Mouse (Mus musculus): ENCODE data around the gene A1cf.

A1cf gene

GRCm38 (mm10) chr19:31868521-31868920, at the start of gene A1cf:
Gene A1cf, plus strand, starts transcription at chr19:31868764.
- DNase-seq (ENCODE audit: low read depth, low spot score) = no peak

- no peak for DNase-seq (ENCODE audit: low read depth, low spot score)
Observed at GRCm38 (mm10) chr19:31834250-31834649, 34.3 kb upstream of the A1cf start.

- no peak for DNase-seq (ENCODE audit: low read depth, low spot score)
Observed at GRCm38 (mm10) chr19:31861909-31862308, 6.7 kb upstream of the A1cf start.

- no peak for DNase-seq (ENCODE audit: low read depth, low spot score)
Observed at GRCm38 (mm10) chr19:31862512-31863249, 5.9 kb upstream of the A1cf start.

GRCm38 (mm10) chr19:31865451-31865850, 3.1 kb upstream of the A1cf start:
- DNase-seq (ENCODE audit: low read depth, low spot score) = no peak

GRCm38 (mm10) chr19:31868076-31868475, 488 bp upstream of the A1cf start:
- DNase-seq (ENCODE audit: low read depth, low spot score) = no peak

GRCm38 (mm10) chr19:31868971-31869370, 407 bp downstream of the A1cf start:
- no peak for DNase-seq (ENCODE audit: low read depth, low spot score)

- no peak for DNase-seq (ENCODE audit: low read depth, low spot score)
Observed at GRCm38 (mm10) chr19:31871377-31871776, 2.8 kb downstream of the A1cf start.

- DNase-seq (ENCODE audit: low read depth, low spot score) = no peak
Observed at GRCm38 (mm10) chr19:31877968-31878367, 9.4 kb downstream of the A1cf start.

GRCm38 (mm10) chr19:31884594-31884993, 16.0 kb downstream of the A1cf start:
- no peak for DNase-seq (ENCODE audit: low read depth, low spot score)

- DNase-seq (ENCODE audit: low read depth, low spot score) = no peak
Observed at GRCm38 (mm10) chr19:31887275-31887674, 18.7 kb downstream of the A1cf start.

GRCm38 (mm10) chr19:31889988-31890387, 21.4 kb downstream of the A1cf start:
- DNase-seq (ENCODE audit: low read depth, low spot score) = no peak

GRCm38 (mm10) chr19:31891001-31891893, 22.7 kb downstream of the A1cf start:
- DNase-seq (ENCODE audit: low read depth, low spot score) = no peak

- no peak for DNase-seq (ENCODE audit: low read depth, low spot score)
Observed at GRCm38 (mm10) chr19:31895971-31896370, 27.4 kb downstream of the A1cf start.

- DNase-seq (ENCODE audit: low read depth, low spot score) = no peak
Observed at GRCm38 (mm10) chr19:31896711-31897110, 28.1 kb downstream of the A1cf start.

- no peak for DNase-seq (ENCODE audit: low read depth, low spot score)
Observed at GRCm38 (mm10) chr19:31905671-31906070, 37.1 kb downstream of the A1cf start.

GRCm38 (mm10) chr19:31910423-31910822, 41.9 kb downstream of the A1cf start:
- no peak for DNase-seq (ENCODE audit: low read depth, low spot score)

- no peak for DNase-seq (ENCODE audit: low read depth, low spot score)
Observed at GRCm38 (mm10) chr19:31913946-31914345, 45.4 kb downstream of the A1cf start.

- DNase-seq (ENCODE audit: low read depth, low spot score) = no peak
Observed at GRCm38 (mm10) chr19:31920357-31920756, 51.8 kb downstream of the A1cf start.

GRCm38 (mm10) chr19:31921852-31922251, 53.3 kb downstream of the A1cf start:
- no peak for DNase-seq (ENCODE audit: low read depth, low spot score)

- DNase-seq (ENCODE audit: low read depth, low spot score) = no peak
Observed at GRCm38 (mm10) chr19:31923615-31924352, 55.2 kb downstream of the A1cf start.
